Mouse (Mus musculus) ES-Bruce4 (cell line): ENCODE results near the gene Kcnip4.

Source experiments
- CTCF ChIP-seq: IDR thresholded peaks from one replicate; pipeline ENCODE4 v1.8.1; 2011; ENCODE audit warnings: low read depth, low read length
- POLR2A ChIP-seq: IDR thresholded peaks from one replicate; pipeline ENCODE4 v1.8.1; 2011; ENCODE audit warnings: low read length; ENCODE audit not compliant: insufficient read depth

GRCm38 (mm10) chr5:48502442-48502841 is 1022.3 kb downstream of the Kcnip4 start:
- TF ChIP-seq CTCF (no peak), POLR2A (no peak)
